Mouse (Mus musculus) intestine, embryonic 14.5 days (tissue): ENCODE data around the gene Chst8. TPM values are rescaled to one million over a fixed set of nuclear protein-coding genes. Genes with fewer than 3 reads are reported as not detected.

Source experiments
- ATAC-seq: fragments of 200-750 bp; cut with Nextera tagmentation; replicated peaks from 2 replicates; pipeline ENCODE4 v1.8.0; 2017; ENCODE audit warnings: low read depth, moderate number of reproducible peaks, moderate TSS enrichment, moderate library complexity; ENCODE audit not compliant: low FRiP score, low TSS enrichment
- DNase-seq: peaks from one replicate; pipeline ENCODE4 v3.0.0-alpha.2; 2018; ENCODE audit warnings: low spot score
- H3K27ac ChIP-seq: fragments of 300-500 bp; sonication (generic); 2 replicates; pipeline ENCODE4 v1.5.1; 2014; ENCODE audit warnings: low read depth, mild to moderate bottlenecking, control low read depth
- H3K27me3 ChIP-seq: fragments of 300-500 bp; sonication (generic); replicated peaks from 2 replicates; pipeline ENCODE4 v1.6.1; 2014; ENCODE audit warnings: low read length, control low read depth; ENCODE audit not compliant: control insufficient read depth, insufficient read depth
- H3K36me3 ChIP-seq: fragments of 300-500 bp; sonication (generic); 2 replicates; pipeline ENCODE4 v1.6.1; 2014; ENCODE audit warnings: low read length, control low read depth; ENCODE audit not compliant: control insufficient read depth, insufficient read depth
- H3K4me1 ChIP-seq: fragments of 300-500 bp; sonication (generic); replicated peaks from 2 replicates; pipeline ENCODE4 v1.6.1; 2014; ENCODE audit warnings: low read length, control low read depth, mixed read lengths; ENCODE audit not compliant: control insufficient read depth, insufficient read depth
- H3K4me2 ChIP-seq: fragments of 300-500 bp; sonication (generic); 2 replicates; pipeline ENCODE4 v1.6.1; 2014; ENCODE audit warnings: low read length
- H3K4me3 ChIP-seq: fragments of 300-500 bp; sonication (generic); 2 replicates; pipeline ENCODE4 v1.5.1; 2014; ENCODE audit warnings: low read depth, low read length, control low read depth, mixed read lengths
- H3K9ac ChIP-seq: fragments of 300-500 bp; sonication (generic); 2 replicates; pipeline ENCODE4 v1.6.1; 2014; ENCODE audit warnings: mild to moderate bottlenecking, low read length
- H3K9me3 ChIP-seq: fragments of 300-500 bp; sonication (generic); 2 replicates; pipeline ENCODE4 v1.6.1; 2016; ENCODE audit warnings: low read length, control low read depth; ENCODE audit not compliant: control insufficient read depth
- WGBS: fragments of 180-500 bp; shearing (Covaris S2); extraction: QIAGEN DNeasy Blood & Tissue Kit; methylation state at CpG from one replicate; pipeline ENCODE4 v1.1.7; 2014; 5-methylcytosine and 5-hydroxymethylcytosine counted together
- polyA plus RNA-seq: library from polyadenylated mRNA; unstranded; fragments of >200 nt; fragmentation: Nextera tagmentation; extraction: Ambion mirVana; gene quantifications from 2 replicates; pipeline ENCODE4 v1.2.1, GENCODE M21; 2014

Gene Chst8
- polyA plus RNA-seq, 1 experiment from 2014 or later = 2.8 TPM

- Histone ChIP-seq H3K9ac (no peak overlapping the region), H3K27ac (no peak overlapping the region), H3K4me3 (peak overlapping the region; percentile 14; the same call in 1 of the 2 replicates), H3K4me2 (peak overlapping the region; percentile 42; the same call in 1 of the 2 replicates), H3K9me3 (no peaks in the 10 kb centered on the region), H3K4me1 (no peaks in the 10 kb centered on the region), H3K27me3 (peaks cover 31% of the 10 kb centered on the region), H3K36me3 (no peaks in the 10 kb centered on the region)
- 14% methylated on average over 42 of the region's 42 CpGs for WGBS
- DNase-seq (peak; percentile 57), ATAC-seq (no peak)
Measured at GRCm38 (mm10) chr7:34675120-34675790, 137.3 kb downstream of the Chst8 start.

GRCm38 (mm10) chr7:34672916-34673315 lies 139.6 kb downstream of the Chst8 start:
- no peaks in the 10 kb centered on the region for H3K9me3 ChIP-seq
- no peak overlapping the region for H3K4me3 ChIP-seq
- no peak for DNase-seq
- no peak overlapping the region for H3K4me2 ChIP-seq
- H3K27me3 ChIP-seq = peaks cover 31% of the 10 kb centered on the region
- H3K27ac ChIP-seq = no peak overlapping the region
- 72% methylated on average over 4 of the region's 4 CpGs for WGBS
- no peak for ATAC-seq
- no peak overlapping the region for H3K9ac ChIP-seq
- H3K36me3 ChIP-seq = no peaks in the 10 kb centered on the region
- H3K4me1 ChIP-seq = no peaks in the 10 kb centered on the region; the same call in 1 of the 2 replicates

- 0% methylated on average over 6 of the region's 6 CpGs for WGBS
- no peaks in the 10 kb centered on the region for H3K36me3 ChIP-seq
Measured at GRCm38 (mm10) chr7:34671911-34672310, 140.6 kb downstream of the Chst8 start.

GRCm38 (mm10) chr7:34670778-34671177 lies 141.7 kb downstream of the Chst8 start:
- H3K36me3 ChIP-seq = no peaks in the 10 kb centered on the region
- H3K9me3 ChIP-seq = no peaks in the 10 kb centered on the region
- H3K9ac ChIP-seq = no peak overlapping the region
- H3K4me3 ChIP-seq = no peak overlapping the region
- no peaks in the 10 kb centered on the region; the same call in 1 of the 2 replicates for H3K4me1 ChIP-seq
- no peak for DNase-seq
- H3K4me2 ChIP-seq = no peak overlapping the region
- H3K27ac ChIP-seq = no peak overlapping the region
- H3K27me3 ChIP-seq = peaks cover 28% of the 10 kb centered on the region
- WGBS = 67% methylated on average over 3 of the region's 3 CpGs
- ATAC-seq = no peak

More at GRCm38 (mm10) chr7:34671911-34672310, 140.6 kb downstream of the Chst8 start:
- H3K27ac ChIP-seq = no peak overlapping the region
- no peak overlapping the region for H3K4me2 ChIP-seq
- no peak overlapping the region for H3K9ac ChIP-seq
- no peaks in the 10 kb centered on the region for H3K9me3 ChIP-seq
- no peak overlapping the region for H3K4me3 ChIP-seq
- no peaks in the 10 kb centered on the region; the same call in 1 of the 2 replicates for H3K4me1 ChIP-seq
- DNase-seq = peak; percentile 97
- ATAC-seq = peak; percentile 41
- H3K27me3 ChIP-seq = peaks cover 31% of the 10 kb centered on the region

GRCm38 (mm10) chr7:34669336-34669735 lies 143.2 kb downstream of the Chst8 start:
- Histone ChIP-seq H3K4me1 (no peaks in the 10 kb centered on the region; the same call in 1 of the 2 replicates), H3K9me3 (no peaks in the 10 kb centered on the region), H3K27me3 (peaks cover 14% of the 10 kb centered on the region), H3K4me2 (no peak overlapping the region), H3K27ac (no peak overlapping the region), H3K36me3 (no peaks in the 10 kb centered on the region), H3K4me3 (no peak overlapping the region), H3K9ac (no peak overlapping the region)
- ATAC-seq = no peak
- WGBS = 10% methylated on average over 9 of the region's 9 CpGs
- no peak for DNase-seq

- no peak overlapping the region for H3K4me3 ChIP-seq
- no peak for ATAC-seq
- no peak overlapping the region for H3K27ac ChIP-seq
- H3K27me3 ChIP-seq = no peaks in the 10 kb centered on the region
- no peaks in the 10 kb centered on the region for H3K36me3 ChIP-seq
- no peak overlapping the region for H3K9ac ChIP-seq
- no peaks in the 10 kb centered on the region; the same call in 1 of the 2 replicates for H3K4me1 ChIP-seq
- no peak overlapping the region for H3K4me2 ChIP-seq
- H3K9me3 ChIP-seq = no peaks in the 10 kb centered on the region
- 66% methylated on average over 14 of the region's 16 CpGs for WGBS
- DNase-seq = no peak
Measured at GRCm38 (mm10) chr7:34667874-34668273, 144.6 kb downstream of the Chst8 start.

GRCm38 (mm10) chr7:34663145-34663544 lies 149.4 kb downstream of the Chst8 start:
- Histone ChIP-seq H3K4me1 (no peaks in the 10 kb centered on the region), H3K9me3 (no peaks in the 10 kb centered on the region), H3K9ac (no peak overlapping the region), H3K36me3 (no peaks in the 10 kb centered on the region), H3K4me2 (no peak overlapping the region), H3K27ac (no peak overlapping the region), H3K27me3 (no peaks in the 10 kb centered on the region), H3K4me3 (no peak overlapping the region)
- 38% methylated on average over 7 of the region's 7 CpGs for WGBS
- no peak for DNase-seq
- no peak for ATAC-seq

- Histone ChIP-seq H3K36me3 (no peaks in the 10 kb centered on the region), H3K4me1 (no peaks in the 10 kb centered on the region), H3K4me2 (no peak overlapping the region), H3K27me3 (no peaks in the 10 kb centered on the region), H3K4me3 (no peak overlapping the region), H3K9me3 (no peaks in the 10 kb centered on the region), H3K27ac (no peak overlapping the region), H3K9ac (no peak overlapping the region)
- DNase-seq = no peak
- WGBS = 32% methylated on average over 5 of the region's 5 CpGs
- ATAC-seq = no peak
Measured at GRCm38 (mm10) chr7:34662227-34662626, 150.3 kb downstream of the Chst8 start.
